Mouse (Mus musculus) CH12.LX (cell line): ENCODE data around the gene Dnajb1. TPM values are rescaled to one million over a fixed set of nuclear protein-coding genes. Genes with fewer than 3 reads are reported as not detected.

Source experiments
- DNase-seq: peaks from one replicate; pipeline ENCODE4 v3.0.0-alpha.2; 2013; ENCODE audit errors: extremely low read depth
- H3K27ac ChIP-seq: 2 replicates; pipeline ENCODE4 v1.5.1; 2012; ENCODE audit warnings: low read depth, mild to moderate bottlenecking, control low read depth, moderate library complexity; ENCODE audit not compliant: insufficient read depth
- H3K27me3 ChIP-seq: replicated peaks from 2 replicates; pipeline ENCODE3; 2012; ENCODE audit warnings: inconsistent platforms
- H3K36me3 ChIP-seq, 2 experiments: replicated peaks in 1 of 2; 2 replicates each; pipeline versions ENCODE3 to v1.6.1; 2012; ENCODE audit warnings: inconsistent platforms in 1 of 2, low read length in 1 of 2, mild to moderate bottlenecking in 1 of 2, mixed read lengths in 1 of 2, moderate library complexity in 1 of 2; ENCODE audit not compliant: control insufficient read depth in 1 of 2, insufficient read depth in 1 of 2
- H3K4me1 ChIP-seq, 2 experiments: 2 replicates each; pipeline ENCODE4 v1.6.1; 2012; ENCODE audit warnings: inconsistent platforms in 1 of 2, moderate library complexity in 1 of 2; ENCODE audit not compliant: insufficient read depth in 2 of 2, control insufficient read depth in 1 of 2
- H3K4me2 ChIP-seq: 2 replicates; pipeline ENCODE4 v1.6.1; 2012; ENCODE audit warnings: low read depth, mild to moderate bottlenecking, control low read depth; ENCODE audit not compliant: poor library complexity, insufficient read depth, severe bottlenecking
- H3K4me3 ChIP-seq, 3 experiments: fragments of 150-350 bp in 1 of 3; sonication (generic) in 1 of 3; replicated peaks in 1 of 3; 2 replicates each; pipeline versions ENCODE3 to v1.5.1; 2011 to 2012; ENCODE audit warnings: low read depth in 2 of 3, low read length in 2 of 3, mild to moderate bottlenecking in 2 of 3, moderate library complexity in 2 of 3, control low read depth in 1 of 3, improper control_type of control experiment in 1 of 3, inconsistent platforms in 1 of 3, mixed read lengths in 1 of 3; ENCODE audit not compliant: poor library complexity in 1 of 3
- H3K79me2 ChIP-seq: replicated peaks from 2 replicates; pipeline ENCODE4 v1.6.1; 2012; ENCODE audit warnings: mild to moderate bottlenecking, moderate library complexity; ENCODE audit not compliant: control insufficient read depth, poor library complexity, insufficient read depth, severe bottlenecking; ENCODE audit errors: extremely low read depth
- H3K9ac ChIP-seq: 2 replicates; pipeline ENCODE4 v1.6.1; 2012; ENCODE audit warnings: low read depth, mild to moderate bottlenecking, control low read depth, moderate library complexity; ENCODE audit not compliant: insufficient read depth
- H3K9me3 ChIP-seq: replicated peaks from 2 replicates; pipeline ENCODE3; 2012; ENCODE audit warnings: low read length, inconsistent platforms, mixed read lengths
- BHLHE40 ChIP-seq: IDR thresholded peaks from 2 replicates; pipeline ENCODE4 v1.6.1; 2011; ENCODE audit warnings: mild to moderate bottlenecking, low read depth, low read length, improper control_type of control experiment
- CHD2 ChIP-seq: IDR thresholded peaks from 2 replicates; pipeline ENCODE4 v1.6.1; 2011; ENCODE audit warnings: low read length, improper control_type of control experiment
- E2F4 ChIP-seq: IDR thresholded peaks from 2 replicates; pipeline ENCODE4 v1.6.1; 2011; ENCODE audit warnings: low read depth, low read length, improper control_type of control experiment; ENCODE audit not compliant: insufficient replicate concordance
- EP300 ChIP-seq: IDR thresholded peaks from 2 replicates; pipeline ENCODE4 v1.6.1; 2011; ENCODE audit warnings: low read length, improper control_type of control experiment
- ETS1 ChIP-seq: conservative IDR thresholded peaks from 2 replicates; pipeline ENCODE4 v1.6.1; 2012; ENCODE audit warnings: low read depth, mild to moderate bottlenecking, inconsistent platforms, low read length, improper control_type of control experiment, moderate library complexity
- GABPA ChIP-seq: IDR thresholded peaks from 2 replicates; pipeline ENCODE4 v1.6.1; 2012; ENCODE audit warnings: low read depth, low read length, improper control_type of control experiment, inconsistent platforms; ENCODE audit not compliant: insufficient replicate concordance
- IRF4 ChIP-seq: IDR thresholded peaks from 2 replicates; pipeline ENCODE4 v1.6.1; 2014; ENCODE audit warnings: low read depth, mild to moderate bottlenecking, inconsistent platforms, low read length, improper control_type of control experiment
- KAT2A ChIP-seq: IDR thresholded peaks from 2 replicates; pipeline ENCODE4 v1.6.1; 2012; ENCODE audit warnings: low read length, improper control_type of control experiment, inconsistent platforms; ENCODE audit not compliant: insufficient replicate concordance
- MAFK ChIP-seq: IDR thresholded peaks from 2 replicates; pipeline ENCODE4 v1.6.1; 2011; ENCODE audit warnings: low read length, improper control_type of control experiment; ENCODE audit not compliant: insufficient replicate concordance
- MEF2A ChIP-seq: IDR thresholded peaks from 2 replicates; pipeline ENCODE4 v1.6.1; 2014; ENCODE audit warnings: low read depth, mild to moderate bottlenecking, inconsistent platforms, low read length, improper control_type of control experiment, borderline replicate concordance
- NRF1 ChIP-seq: IDR thresholded peaks from 2 replicates; pipeline ENCODE4 v1.6.1; 2014; ENCODE audit warnings: low read depth, mild to moderate bottlenecking, inconsistent platforms, low read length, improper control_type of control experiment, moderate library complexity
- PAX5 ChIP-seq: IDR thresholded peaks from 2 replicates; pipeline ENCODE4 v1.6.1; 2012; ENCODE audit warnings: low read length, inconsistent platforms, mixed read lengths
- RCOR1 ChIP-seq: conservative IDR thresholded peaks from 2 replicates; pipeline ENCODE4 v1.6.1; 2012; ENCODE audit warnings: low read depth, mild to moderate bottlenecking, inconsistent platforms, low read length, improper control_type of control experiment
- TCF12 ChIP-seq: IDR thresholded peaks from 2 replicates; pipeline ENCODE4 v1.6.1; 2014; ENCODE audit warnings: low read depth, mild to moderate bottlenecking, inconsistent platforms, low read length, improper control_type of control experiment
- USF1 ChIP-seq: IDR thresholded peaks from 2 replicates; pipeline ENCODE4 v1.6.1; 2014; ENCODE audit warnings: low read depth, mild to moderate bottlenecking, inconsistent platforms, low read length, improper control_type of control experiment
- USF2 ChIP-seq: conservative IDR thresholded peaks from 2 replicates; pipeline ENCODE4 v1.6.1; 2011; ENCODE audit warnings: low read depth, low read length, improper control_type of control experiment
- ZC3H11A ChIP-seq: IDR thresholded peaks from 2 replicates; pipeline ENCODE4 v1.6.1; 2012; ENCODE audit warnings: low read depth, mild to moderate bottlenecking, inconsistent platforms, low read length, improper control_type of control experiment
- ZKSCAN1 ChIP-seq: IDR thresholded peaks from 2 replicates; pipeline ENCODE4 v1.6.1; 2012; ENCODE audit warnings: low read depth, inconsistent platforms, low read length, improper control_type of control experiment, borderline replicate concordance
- ZMIZ1 ChIP-seq: IDR thresholded peaks from 2 replicates; pipeline ENCODE4 v1.6.1; 2012; ENCODE audit warnings: low read depth, mild to moderate bottlenecking, inconsistent platforms, low read length, improper control_type of control experiment
- ZNF384 ChIP-seq: IDR thresholded peaks from 2 replicates; pipeline ENCODE4 v1.6.1; 2012; ENCODE audit warnings: low read depth, low read length, improper control_type of control experiment, inconsistent platforms
- dilution Hi-C: fragments of 300-500 bp; cut with MboI; formaldehyde crosslinking; loops from 2 replicates; pipeline ENCODE4 v1.14.3; 2020; ENCODE audit warnings: low sequenced_read_pairs; ENCODE audit not compliant: extremely low pct_unique_long_range_greater_than_20kb, extremely low pct_ligation_motif_present
- in situ Hi-C: fragments of 300-500 bp; cut with MboI; formaldehyde crosslinking; loops from 3 replicates; pipeline ENCODE4 v1.14.3; 2019; ENCODE audit warnings: low sequenced_read_pairs, low pct_ligation_motif_present, low pct_unique_long_range_greater_than_20kb, mixed read lengths
- polyA plus RNA-seq: library from polyadenylated mRNA; unstranded; fragments of >175 nt; gene quantifications from 2 replicates; pipeline ENCODE4 v1.2.1, GENCODE M21; 2012; ENCODE audit warnings: low read depth; ENCODE audit not compliant: insufficient read length
- total RNA-seq, 2 experiments: library from RNA; depleted of rRNA; stranded (reverse); fragments of 300-350 nt in 1 of 2; fragments of >200 nt in 1 of 2; gene quantifications; 2 replicates each; pipeline ENCODE4 v1.2.3; 2012 to 2014

Dnajb1 gene
- total and polyA plus RNA-seq, 3 experiments: 24.9 to 30.9 (median 30.7) TPM

- H3K9ac ChIP-seq: no peak overlapping the region
- no peaks in the 10 kb centered on the region for H3K79me2 ChIP-seq
- H3K4me1 ChIP-seq: no peaks in the 10 kb centered on the region
- no peak overlapping the region for H3K4me2 ChIP-seq
- dilution Hi-C loops (no loop called here), in situ Hi-C loops (no loop called here)
- H3K9me3 ChIP-seq: peaks cover 7% of the 10 kb centered on the region
- no peak overlapping the region for H3K27ac ChIP-seq
- TF ChIP-seq KAT2A: no peak
- TF ChIP-seq EP300: no peak
- no peak for TF ChIP-seq GABPA
- TF ChIP-seq TCF12: no peak
- TF ChIP-seq ETS1: no peak
- no peak for TF ChIP-seq USF1
- no peak for TF ChIP-seq BHLHE40
- no peak for TF ChIP-seq IRF4
- no peak for TF ChIP-seq ZNF384
- TF ChIP-seq E2F4: no peak
- TF ChIP-seq MAFK: no peak
- TF ChIP-seq NRF1: no peak
- TF ChIP-seq RCOR1: no peak
- TF ChIP-seq PAX5: no peak
- no peak for TF ChIP-seq CHD2
- no peak overlapping the region for H3K4me3 ChIP-seq
- DNase-seq: no peak
- H3K27me3 ChIP-seq: peaks cover 32% of the 10 kb centered on the region
- H3K36me3 ChIP-seq: no peaks in the 10 kb centered on the region
Measured at GRCm38 (mm10) chr8:83638856-83639255, 30.9 kb downstream of the Dnajb1 start.

GRCm38 (mm10) chr8:83639649-83640048 is 31.7 kb downstream of the Dnajb1 start:
- Histone ChIP-seq H3K4me1 (no peaks in the 10 kb centered on the region), H3K9me3 (peaks cover 7% of the 10 kb centered on the region), H3K27me3 (peaks cover 37% of the 10 kb centered on the region)
- no peak for DNase-seq
- TF ChIP-seq ZC3H11A: no peak
- TF ChIP-seq ZKSCAN1: no peak
- TF ChIP-seq EP300: no peak
- no peak for TF ChIP-seq MEF2A
- no peak for TF ChIP-seq ZMIZ1
- TF ChIP-seq USF2: no peak
- TF ChIP-seq, all 38 proteins: peak for 0
- H3K4me3 ChIP-seq: no peak overlapping the region
- dilution Hi-C loops (no loop called here), in situ Hi-C loops (no loop called here)
- H3K4me2 ChIP-seq: no peak overlapping the region
- no peaks in the 10 kb centered on the region for H3K36me3 ChIP-seq
- H3K9ac ChIP-seq: no peak overlapping the region
- H3K79me2 ChIP-seq: no peaks in the 10 kb centered on the region
- H3K27ac ChIP-seq: no peak overlapping the region
